Mouse (Mus musculus) midbrain, embryonic 12.5 days (tissue): ENCODE measurements around the gene Sc5d. TPM values are rescaled to one million over a fixed set of nuclear protein-coding genes. Genes with fewer than 3 reads are reported as not detected.

Source experiments
- ATAC-seq: fragments of 200-750 bp; cut with Nextera tagmentation; 2 replicates; pipeline ENCODE4 v1.8.0; 2017; ENCODE audit warnings: low read depth, moderate TSS enrichment, moderate library complexity; ENCODE audit not compliant: low FRiP score
- H3K27ac ChIP-seq: fragments of 300-500 bp; sonication (generic); replicated peaks from 2 replicates; pipeline ENCODE4 v1.5.1; 2016; ENCODE audit warnings: mild to moderate bottlenecking
- H3K27me3 ChIP-seq: fragments of 300-500 bp; sonication (generic); 2 replicates; pipeline ENCODE4 v1.6.1; 2016; ENCODE audit warnings: mild to moderate bottlenecking
- H3K36me3 ChIP-seq: fragments of 300-500 bp; sonication (generic); 2 replicates; pipeline ENCODE4 v1.6.1; 2016
- H3K4me1 ChIP-seq: fragments of 300-500 bp; sonication (generic); 2 replicates; pipeline ENCODE4 v1.6.1; 2016
- H3K4me2 ChIP-seq: fragments of 300-500 bp; sonication (generic); replicated peaks from 2 replicates; pipeline ENCODE4 v1.6.1; 2016; ENCODE audit warnings: mild to moderate bottlenecking, moderate library complexity
- H3K4me3 ChIP-seq: fragments of 300-500 bp; sonication (generic); 2 replicates; pipeline ENCODE4 v1.5.1; 2016; ENCODE audit warnings: mild to moderate bottlenecking
- H3K9ac ChIP-seq: fragments of 300-500 bp; sonication (generic); replicated peaks from 2 replicates; pipeline ENCODE4 v1.6.1; 2016; ENCODE audit warnings: mild to moderate bottlenecking, moderate library complexity
- H3K9me3 ChIP-seq: fragments of 300-500 bp; sonication (generic); 2 replicates; pipeline ENCODE4 v1.6.1; 2016; ENCODE audit warnings: mild to moderate bottlenecking
- WGBS: fragments of 180-500 bp; shearing (Covaris S2); methylation state at CpG from one replicate; pipeline ENCODE4 v1.1.7; 2016; 5-methylcytosine and 5-hydroxymethylcytosine counted together
- polyA plus RNA-seq: library from polyadenylated mRNA; unstranded; fragments of >200 nt; fragmentation: Nextera tagmentation; extraction: Ambion mirVana; gene quantifications from 2 replicates; pipeline ENCODE4 v1.2.1, GENCODE M21; 2016

Gene Sc5d
- 65.9 and 67.5 TPM in 2 replicates for polyA plus RNA-seq

GRCm38 (mm10) chr9:42264145-42264544 is at the start of gene Sc5d:
Sc5d (minus strand) TSS chr9:42264256.
- Histone ChIP-seq H3K27me3 (no peaks in the 10 kb centered on the region; the same call in 1 of the 2 replicates), H3K36me3 (peaks cover 16% of the 10 kb centered on the region), H3K4me1 (peaks cover 25% of the 10 kb centered on the region), H3K27ac (peak within 1 kb of the TSS; percentile 88), H3K4me3 (peak within 1 kb of the TSS; percentile 83), H3K4me2 (peak within 1 kb of the TSS; percentile 75), H3K9ac (peak within 1 kb of the TSS; percentile 84), H3K9me3 (no peaks in the 10 kb centered on the region)
- under 1% methylated on average over 49 of the region's 49 CpGs for WGBS
- ATAC-seq = peak; percentile 98

- Histone ChIP-seq H3K4me2 (no peak overlapping the region), H3K9ac (no peak overlapping the region), H3K27ac (no peak overlapping the region), H3K27me3 (no peaks in the 10 kb centered on the region), H3K36me3 (no peaks in the 10 kb centered on the region), H3K4me3 (no peak overlapping the region), H3K4me1 (no peaks in the 10 kb centered on the region), H3K9me3 (no peaks in the 10 kb centered on the region)
- ATAC-seq = no peak
- 92% methylated on average over 3 of the region's 3 CpGs for WGBS
Observed at GRCm38 (mm10) chr9:42311311-42311710, 47.3 kb upstream of the Sc5d start.

GRCm38 (mm10) chr9:42303894-42304293 is 39.8 kb upstream of the Sc5d start:
- ATAC-seq = no peak
- no peaks in the 10 kb centered on the region for H3K4me1 ChIP-seq
- H3K4me3 ChIP-seq = no peak overlapping the region
- 88% methylated on average over 4 of the region's 4 CpGs for WGBS
- H3K27ac ChIP-seq = no peak overlapping the region
- no peaks in the 10 kb centered on the region for H3K9me3 ChIP-seq
- H3K36me3 ChIP-seq = no peaks in the 10 kb centered on the region
- no peaks in the 10 kb centered on the region for H3K27me3 ChIP-seq
- no peak overlapping the region for H3K9ac ChIP-seq
- H3K4me2 ChIP-seq = no peak overlapping the region

- Histone ChIP-seq H3K27me3 (no peaks in the 10 kb centered on the region), H3K4me1 (no peaks in the 10 kb centered on the region), H3K9me3 (no peaks in the 10 kb centered on the region), H3K36me3 (no peaks in the 10 kb centered on the region), H3K9ac (no peak overlapping the region), H3K4me2 (no peak overlapping the region), H3K27ac (no peak overlapping the region), H3K4me3 (no peak overlapping the region)
- WGBS = 79% methylated on average over 6 of the region's 6 CpGs
- ATAC-seq = no peak
Observed at GRCm38 (mm10) chr9:42301082-42301633, 37.1 kb upstream of the Sc5d start.

- H3K27ac ChIP-seq = no peak overlapping the region
- no peak overlapping the region for H3K9ac ChIP-seq
- H3K9me3 ChIP-seq = no peaks in the 10 kb centered on the region
- H3K36me3 ChIP-seq = no peaks in the 10 kb centered on the region
- peaks cover 7% of the 10 kb centered on the region; the same call in 1 of the 2 replicates for H3K4me1 ChIP-seq
- no peak overlapping the region for H3K4me2 ChIP-seq
- ATAC-seq = no peak
- WGBS = 91% methylated on average over 10 of the region's 10 CpGs
- no peaks in the 10 kb centered on the region for H3K27me3 ChIP-seq
- no peak overlapping the region for H3K4me3 ChIP-seq
Observed at GRCm38 (mm10) chr9:42296297-42296922, 32.4 kb upstream of the Sc5d start.

- H3K4me2 ChIP-seq = no peak overlapping the region
- no peak overlapping the region for H3K9ac ChIP-seq
- H3K27ac ChIP-seq = no peak overlapping the region
- H3K4me3 ChIP-seq = no peak overlapping the region
- no peaks in the 10 kb centered on the region for H3K9me3 ChIP-seq
- WGBS = 74% methylated on average over 2 of the region's 2 CpGs
- ATAC-seq = no peak
- no peaks in the 10 kb centered on the region for H3K27me3 ChIP-seq
- no peaks in the 10 kb centered on the region for H3K36me3 ChIP-seq
- H3K4me1 ChIP-seq = peaks cover 7% of the 10 kb centered on the region; the same call in 1 of the 2 replicates
Observed at GRCm38 (mm10) chr9:42294131-42294530, 30.1 kb upstream of the Sc5d start.

- ATAC-seq = no peak
- 85% methylated on average over 3 of the region's 3 CpGs for WGBS
- peaks cover 7% of the 10 kb centered on the region; the same call in 1 of the 2 replicates for H3K4me1 ChIP-seq
Observed at GRCm38 (mm10) chr9:42293596-42293995, 29.5 kb upstream of the Sc5d start.

GRCm38 (mm10) chr9:42293051-42293450 is 29.0 kb upstream of the Sc5d start:
- no peak for ATAC-seq
- Histone ChIP-seq H3K27ac (no peak overlapping the region), H3K27me3 (no peaks in the 10 kb centered on the region), H3K4me1 (peaks cover 7% of the 10 kb centered on the region; the same call in 1 of the 2 replicates), H3K9me3 (no peaks in the 10 kb centered on the region), H3K36me3 (no peaks in the 10 kb centered on the region), H3K4me2 (no peak overlapping the region), H3K4me3 (no peak overlapping the region), H3K9ac (no peak overlapping the region)
- 28% methylated on average over 7 of the region's 7 CpGs for WGBS

More at GRCm38 (mm10) chr9:42293596-42293995, 29.5 kb upstream of the Sc5d start:
- Histone ChIP-seq H3K9me3 (no peaks in the 10 kb centered on the region), H3K4me3 (no peak overlapping the region), H3K4me2 (no peak overlapping the region), H3K27ac (no peak overlapping the region), H3K9ac (no peak overlapping the region), H3K36me3 (no peaks in the 10 kb centered on the region), H3K27me3 (no peaks in the 10 kb centered on the region)

- 76% methylated on average over 4 of the region's 4 CpGs for WGBS
- Histone ChIP-seq H3K4me2 (no peak overlapping the region), H3K4me1 (no peaks in the 10 kb centered on the region), H3K27ac (no peak overlapping the region), H3K4me3 (no peak overlapping the region), H3K27me3 (no peaks in the 10 kb centered on the region), H3K36me3 (no peaks in the 10 kb centered on the region), H3K9me3 (no peaks in the 10 kb centered on the region), H3K9ac (no peak overlapping the region)
- ATAC-seq = no peak
Observed at GRCm38 (mm10) chr9:42279676-42280075, 15.6 kb upstream of the Sc5d start.

GRCm38 (mm10) chr9:42278046-42278445 is 14.0 kb upstream of the Sc5d start:
- Histone ChIP-seq H3K4me3 (no peak overlapping the region), H3K9me3 (no peaks in the 10 kb centered on the region), H3K36me3 (no peaks in the 10 kb centered on the region), H3K4me2 (no peak overlapping the region), H3K27ac (no peak overlapping the region), H3K4me1 (no peaks in the 10 kb centered on the region), H3K9ac (no peak overlapping the region), H3K27me3 (no peaks in the 10 kb centered on the region)
- no peak for ATAC-seq
- WGBS = 91% methylated on average over 3 of the region's 3 CpGs

GRCm38 (mm10) chr9:42277606-42278005 is 13.6 kb upstream of the Sc5d start:
- no peak for ATAC-seq
- Histone ChIP-seq H3K9me3 (no peaks in the 10 kb centered on the region), H3K27me3 (no peaks in the 10 kb centered on the region), H3K4me1 (no peaks in the 10 kb centered on the region), H3K36me3 (no peaks in the 10 kb centered on the region), H3K4me2 (no peak overlapping the region), H3K27ac (no peak overlapping the region), H3K4me3 (no peak overlapping the region), H3K9ac (no peak overlapping the region)
- WGBS = 95% methylated on average over 1 of the region's 1 CpGs

- H3K4me3 ChIP-seq = no peak overlapping the region
- H3K36me3 ChIP-seq = no peaks in the 10 kb centered on the region
- H3K9me3 ChIP-seq = no peaks in the 10 kb centered on the region
- H3K27me3 ChIP-seq = no peaks in the 10 kb centered on the region
- H3K9ac ChIP-seq = no peak overlapping the region
- H3K4me2 ChIP-seq = no peak overlapping the region
- H3K4me1 ChIP-seq = no peaks in the 10 kb centered on the region
- no peak overlapping the region for H3K27ac ChIP-seq
- no peak for ATAC-seq
Observed at GRCm38 (mm10) chr9:42277162-42277561, 13.1 kb upstream of the Sc5d start.
